ENCODE assay signal across 10 mouse cellular contexts in the genomic region with DNA sequence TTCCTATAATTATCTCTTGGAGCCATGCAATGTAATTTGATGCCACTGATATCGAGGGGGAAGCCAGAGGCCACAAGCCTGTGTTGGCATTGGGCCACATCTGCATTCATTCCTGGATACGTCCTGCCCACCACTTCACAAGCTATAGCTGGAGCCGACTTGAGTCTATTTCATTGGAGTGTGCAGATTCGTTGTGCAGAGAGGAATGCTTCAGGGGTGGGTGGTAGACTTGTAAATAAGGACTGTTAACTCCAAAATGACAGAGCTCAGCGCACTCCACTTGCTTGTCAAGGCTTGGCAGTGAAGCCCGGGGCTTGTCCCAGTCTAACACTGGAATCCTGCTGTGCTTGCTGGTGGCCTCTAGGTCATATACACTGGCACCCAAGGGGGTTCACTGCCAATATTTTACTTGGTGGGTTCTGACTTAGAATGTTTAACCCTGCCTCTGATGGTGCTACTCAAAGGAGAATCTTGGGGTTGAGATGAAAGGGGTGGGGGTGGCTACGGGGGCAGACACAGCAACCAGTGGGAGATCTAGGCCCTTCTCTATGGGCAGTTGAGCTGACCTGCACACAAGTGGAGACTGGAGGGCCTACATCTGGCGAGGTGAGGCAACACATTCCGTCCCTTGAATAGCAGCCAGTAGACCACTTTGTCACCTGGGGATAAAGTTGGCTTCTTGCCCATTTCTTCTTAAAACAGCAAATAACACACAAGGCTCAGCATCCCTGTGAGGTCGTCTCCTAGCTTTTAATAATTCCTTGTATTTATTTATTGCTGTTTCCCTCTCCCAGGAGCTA.
DNase-seq lines count a peak whose midpoint lies in the region; ATAC-seq and TF ChIP-seq lines count a peak whose summit lies in the region.
"Had no signal": no experiment of that assay in that cellular context is flagged by ENCODE, and none has a peak within 500 bp of the region (broad histone marks: within the 10 kb centered on the region; RNA-seq: fewer than 3 reads in every experiment).

No protein-coding gene starts in this region.

- DNase-seq in kidney, postnatal 0 days (ENCODE audit: low spot score): peak; percentile 54
- DNase-seq in kidney, postnatal 36 days: no peak
- peak; percentile 23 to 37 for DNase-seq in heart, adult 9 months (ENCODE audit: low spot score in 2 of 2)
- no peak for DNase-seq in layer of hippocampus, postnatal 10 days (ENCODE audit: low spot score in 2 of 2)
- DNase-seq: cerebellum, adult 8-10 months; liver, embryonic 13.5 days had no signal

- no peaks in the 10 kb centered on the region for H3K9me3 ChIP-seq in kidney, postnatal 0 days (replicated peaks; ENCODE audit: low read length)
- no peaks in the 10 kb centered on the region for H3K9me3 ChIP-seq in limb, embryonic 15.5 days
- no peaks in the 10 kb centered on the region for H3K9me3 ChIP-seq in neural tube, embryonic 15.5 days (replicated peaks)
- H3K9me3 ChIP-seq: liver, embryonic 13.5 days had no signal

- no peaks in the 10 kb centered on the region for H3K27me3 ChIP-seq in kidney, postnatal 0 days (ENCODE audit: insufficient read depth, low read length)
- no peaks in the 10 kb centered on the region for H3K27me3 ChIP-seq in limb, embryonic 15.5 days
- H3K27me3 ChIP-seq in neural tube, embryonic 15.5 days (replicated peaks): no peaks in the 10 kb centered on the region
- H3K27me3 ChIP-seq: liver, embryonic 13.5 days had no signal

- 34% methylated on average over 10 of the region's 10 CpGs for WGBS in kidney, postnatal 0 days
- WGBS in limb, embryonic 15.5 days: 21% methylated on average over 10 of the region's 10 CpGs
- 49% methylated on average over 10 of the region's 10 CpGs for WGBS in neural tube, embryonic 15.5 days

- no peak for TF ChIP-seq CTCF in kidney, postnatal 0 days (IDR thresholded peaks at IDR 0.05; ENCODE audit: low read depth)

- H3K4me1 ChIP-seq in kidney, postnatal 0 days (replicated peaks; ENCODE audit: insufficient read depth, low read length): 0 out of 2 replicates have a peak, but pooled peaks cover 7% of the 10 kb centered on the region
- peaks cover 14% of the 10 kb centered on the region for H3K4me1 ChIP-seq in limb, embryonic 15.5 days
- H3K4me1 ChIP-seq in neural tube, embryonic 15.5 days: peaks cover 3% of the 10 kb centered on the region; the same call in 1 of the 2 replicates

- H3K4me2 ChIP-seq in kidney, postnatal 0 days (ENCODE audit: low read length): no peak overlapping the region
- H3K4me2 ChIP-seq in limb, embryonic 15.5 days: no peak overlapping the region
- no peak overlapping the region for H3K4me2 ChIP-seq in neural tube, embryonic 15.5 days
- H3K4me2 ChIP-seq: liver, embryonic 13.5 days had no signal

- H3K36me3 ChIP-seq in kidney, postnatal 0 days (ENCODE audit: insufficient read depth, low read length): no peaks in the 10 kb centered on the region
- H3K36me3 ChIP-seq in limb, embryonic 15.5 days: 0 out of 2 replicates have a peak, but pooled peaks cover 4% of the 10 kb centered on the region
- H3K36me3 ChIP-seq in neural tube, embryonic 15.5 days: no peaks in the 10 kb centered on the region
- H3K36me3 ChIP-seq: liver, embryonic 13.5 days had no signal

- no peak overlapping the region for H3K27ac ChIP-seq in kidney, postnatal 0 days
- H3K27ac ChIP-seq in limb, embryonic 15.5 days: peak overlapping the region; percentile 34; the same call in 1 of the 2 replicates
- H3K27ac ChIP-seq in neural tube, embryonic 15.5 days (replicated peaks): no peak overlapping the region
- H3K27ac ChIP-seq: liver, embryonic 13.5 days had no signal

- ATAC-seq in kidney, postnatal 0 days (replicated peaks; ENCODE audit: low FRiP score, low read depth): no peak
- peak; percentile 79 for ATAC-seq in common myeloid progenitor, adult 5-6 weeks (replicated peaks; ENCODE audit: low read depth, poor library complexity, severe bottlenecking)
- ATAC-seq in limb, embryonic 15.5 days (ENCODE audit: insufficient number of reproducible peaks, low FRiP score, low TSS enrichment, low read depth): no peak; the same call in 1 of the 2 replicates
- ATAC-seq in cerebellum, adult (ENCODE audit: insufficient number of reproducible peaks, low FRiP score, low TSS enrichment): no peak
- no peak for ATAC-seq in neural tube, embryonic 15.5 days (ENCODE audit: low FRiP score)

- no peak overlapping the region for H3K4me3 ChIP-seq in kidney, postnatal 0 days (replicated peaks; ENCODE audit: low read depth, low read length)
- H3K4me3 ChIP-seq in limb, embryonic 15.5 days: no peak overlapping the region
- no peak overlapping the region for H3K4me3 ChIP-seq in neural tube, embryonic 15.5 days (replicated peaks)
- H3K4me3 ChIP-seq: liver, embryonic 13.5 days had no signal

- H3K9ac ChIP-seq in kidney, postnatal 0 days (ENCODE audit: low read depth, low read length): no peak overlapping the region
- H3K9ac ChIP-seq in limb, embryonic 15.5 days: no peak overlapping the region
- H3K9ac ChIP-seq in neural tube, embryonic 15.5 days (replicated peaks): no peak overlapping the region
- H3K9ac ChIP-seq: liver, embryonic 13.5 days had no signal

Comparison
In these comparisons a context has a peak if more than half of its experiments do, and no peak if none do; other contexts are left out.
1. DNase-seq: peak in kidney, postnatal 0 days (single experiment) and heart, adult 9 months (2 of 2); none in kidney, postnatal 36 days (0 of 2) and layer of hippocampus, postnatal 10 days (0 of 2).